Mouse (Mus musculus): ENCODE results near the gene Tekt5. TPM values are rescaled to one million over a fixed set of nuclear protein-coding genes. Genes with fewer than 3 reads are reported as not detected.

Tekt5 gene
- polyA plus RNA-seq, 1 experiment from 2014 or later: 0.67 TPM

DNA sequence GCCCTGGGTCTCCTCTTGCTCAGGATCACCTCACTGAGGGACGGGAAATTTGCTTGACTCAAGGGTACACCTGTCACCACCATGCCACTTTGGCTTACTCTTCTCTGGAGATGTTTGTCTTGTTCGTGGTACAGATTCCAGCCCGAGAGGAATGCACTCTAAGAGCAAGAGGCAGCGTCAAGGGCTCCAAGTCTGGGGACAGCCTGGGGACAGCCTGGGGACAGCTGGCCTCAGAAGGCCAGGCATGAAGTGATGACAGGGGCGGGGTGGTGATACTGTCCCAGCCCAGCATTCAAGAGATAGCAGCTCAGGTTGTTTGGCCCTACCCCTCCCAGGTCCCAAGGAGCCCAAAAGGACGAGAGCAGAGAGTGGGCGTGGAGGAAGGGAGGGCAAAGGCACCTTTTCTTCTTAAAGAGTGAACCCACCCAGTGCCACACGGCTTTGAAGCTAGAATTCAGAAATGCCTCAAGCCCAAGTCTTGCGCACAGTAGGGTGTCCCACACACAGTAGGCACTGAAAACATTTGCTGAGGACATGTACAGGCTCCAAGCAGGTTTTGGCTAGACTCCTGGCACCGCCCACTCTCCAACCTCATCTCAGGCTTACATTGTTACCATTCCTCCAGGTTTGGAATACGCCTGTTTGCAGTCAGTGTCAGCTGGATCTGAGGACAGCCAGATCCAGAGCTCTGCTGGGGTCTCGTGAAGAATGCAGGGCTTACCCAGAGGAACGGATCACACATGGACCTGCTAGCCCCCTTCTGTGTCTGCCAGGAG lies 57.7 kb downstream of the Tekt5 start:
- no peaks in the 10 kb centered on the region for H3K4me1 ChIP-seq (ENCODE audit: insufficient read depth)
- H3K4me2 ChIP-seq: no peak overlapping the region
- WGBS: 60% methylated on average over 13 of the region's 13 CpGs
- no peak for TF ChIP-seq CTCF (IDR thresholded peaks at IDR 0.05; ENCODE audit: low read depth)
- ATAC-seq (ENCODE audit: insufficient read depth) (peak; percentile 67; the same call in 1 of the 2 replicates), DNase-seq (peak; percentile 39)
- H3K9me3 ChIP-seq (ENCODE audit: low read depth, low read length): no peaks in the 10 kb centered on the region
- H3K27ac ChIP-seq (ENCODE audit: low read depth): peak overlapping the region; percentile 69; the same call in 1 of the 2 replicates
- no peak overlapping the region for H3K4me3 ChIP-seq (ENCODE audit: low read depth, low read length)
- H3K27me3 ChIP-seq (ENCODE audit: insufficient read depth, low read length): no peaks in the 10 kb centered on the region
- H3K9ac ChIP-seq: no peak overlapping the region
- H3K36me3 ChIP-seq (ENCODE audit: insufficient read depth): no peaks in the 10 kb centered on the region

DNA sequence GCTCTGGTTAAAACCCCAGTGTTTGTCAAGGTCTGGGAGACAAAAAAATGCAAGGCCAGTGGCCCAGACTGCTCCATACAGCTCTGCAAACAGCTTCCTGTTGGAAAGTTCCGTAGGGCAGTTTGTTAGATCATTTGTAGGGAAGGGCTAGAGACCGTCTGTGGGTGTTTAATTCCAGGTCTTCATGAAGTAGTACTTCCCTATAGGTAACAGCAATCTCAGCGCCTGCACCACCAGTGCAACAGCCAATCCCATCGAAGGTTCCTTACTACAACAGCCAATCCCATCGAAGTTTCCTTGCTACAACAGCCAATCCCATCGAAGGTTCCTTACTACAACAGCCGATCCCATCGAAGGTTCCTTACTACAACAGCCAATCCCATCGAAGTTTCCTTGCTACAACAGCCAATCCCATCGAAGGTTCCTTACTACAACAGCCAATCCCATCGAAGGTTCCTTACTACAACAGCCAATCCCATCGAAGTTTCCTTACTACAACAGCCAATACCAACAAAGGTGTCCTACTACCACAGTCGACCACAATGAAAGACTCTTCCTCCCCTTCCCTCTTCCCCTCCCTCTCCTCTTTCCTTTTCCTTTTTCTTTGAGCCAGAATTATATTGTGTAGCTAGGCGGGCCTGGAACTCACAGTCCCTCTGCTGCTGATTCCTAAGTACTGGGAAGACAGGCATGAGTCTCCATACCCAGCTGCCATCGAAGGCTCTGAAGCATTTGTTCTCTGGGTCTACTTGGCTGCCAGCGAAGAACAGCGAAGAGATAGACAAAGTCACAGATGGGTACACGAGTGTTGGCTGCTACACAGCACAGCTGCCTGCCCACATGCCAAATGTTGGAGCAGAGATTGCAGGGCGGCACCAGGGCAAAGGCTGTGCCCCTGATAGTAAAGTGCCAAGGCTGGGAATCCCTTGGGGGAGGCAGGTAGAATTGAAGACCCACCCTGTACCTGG lies 58.6 kb downstream of the Tekt5 start:
- Histone ChIP-seq H3K27me3 (ENCODE audit: insufficient read depth, low read length) (no peaks in the 10 kb centered on the region), H3K4me3 (ENCODE audit: low read depth, low read length) (no peak overlapping the region), H3K36me3 (ENCODE audit: insufficient read depth) (no peaks in the 10 kb centered on the region), H3K9me3 (ENCODE audit: low read depth, low read length) (no peaks in the 10 kb centered on the region), H3K9ac (no peak overlapping the region), H3K4me1 (ENCODE audit: insufficient read depth) (no peaks in the 10 kb centered on the region), H3K27ac (ENCODE audit: low read depth) (peak overlapping the region; percentile 42; the same call in 1 of the 2 replicates), H3K4me2 (no peak overlapping the region)
- TF ChIP-seq CTCF (IDR thresholded peaks at IDR 0.05; ENCODE audit: low read depth): no peak
- WGBS: 86% methylated on average over 19 of the region's 19 CpGs
- DNase-seq (no peak), ATAC-seq (ENCODE audit: insufficient read depth) (peak; percentile 14; the same call in 1 of the 2 replicates)

- Histone ChIP-seq H3K4me1 (ENCODE audit: insufficient read depth) (no peaks in the 10 kb centered on the region), H3K27me3 (ENCODE audit: insufficient read depth, low read length) (no peaks in the 10 kb centered on the region), H3K4me2 (no peak overlapping the region), H3K27ac (ENCODE audit: low read depth) (no peak overlapping the region), H3K4me3 (ENCODE audit: low read depth, low read length) (no peak overlapping the region), H3K36me3 (ENCODE audit: insufficient read depth) (no peaks in the 10 kb centered on the region), H3K9me3 (ENCODE audit: low read depth, low read length) (no peaks in the 10 kb centered on the region), H3K9ac (no peak overlapping the region)
- WGBS: 76% methylated on average over 2 of the region's 2 CpGs
- no peak for TF ChIP-seq CTCF (IDR thresholded peaks at IDR 0.05; ENCODE audit: low read depth)
- DNase-seq (no peak), ATAC-seq (ENCODE audit: insufficient read depth) (no peak)
Observed at GRCm38 (mm10) chr16:10335953-10336352, 59.3 kb downstream of the Tekt5 start.

DNA sequence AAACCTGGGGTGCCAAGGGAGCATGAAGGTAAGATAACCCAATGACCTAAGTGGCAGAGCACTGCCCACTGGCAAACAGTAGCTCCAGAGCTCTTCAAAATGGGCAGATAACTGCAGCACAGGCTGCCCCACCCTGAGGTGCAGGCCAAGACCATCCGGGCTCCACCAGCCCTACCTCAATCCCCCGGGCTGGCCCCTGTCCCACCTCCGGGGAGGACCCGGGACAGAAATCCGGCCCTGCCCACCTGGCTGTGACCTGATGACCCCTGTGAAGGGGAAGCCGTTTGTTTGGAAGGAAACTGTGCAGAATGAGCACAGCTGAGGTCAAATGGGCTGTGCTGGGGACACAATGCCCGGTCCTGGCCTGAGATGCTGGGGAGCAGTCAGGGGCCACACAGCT lies 62.6 kb downstream of the Tekt5 start:
- H3K27me3 ChIP-seq (ENCODE audit: insufficient read depth, low read length): no peaks in the 10 kb centered on the region
- H3K4me3 ChIP-seq (ENCODE audit: low read depth, low read length): no peak overlapping the region
- H3K27ac ChIP-seq (ENCODE audit: low read depth): no peak overlapping the region
- 32% methylated on average over 7 of the region's 7 CpGs for WGBS
- H3K36me3 ChIP-seq (ENCODE audit: insufficient read depth): no peaks in the 10 kb centered on the region
- no peaks in the 10 kb centered on the region for H3K9me3 ChIP-seq (ENCODE audit: low read depth, low read length)
- H3K9ac ChIP-seq: no peak overlapping the region
- no peak for DNase-seq
- no peak overlapping the region for H3K4me2 ChIP-seq
- H3K4me1 ChIP-seq (ENCODE audit: insufficient read depth): no peaks in the 10 kb centered on the region
- no peak for TF ChIP-seq CTCF (IDR thresholded peaks at IDR 0.05; ENCODE audit: low read depth)
- ATAC-seq (ENCODE audit: insufficient read depth): no peak

- Histone ChIP-seq H3K9me3 (ENCODE audit: low read depth, low read length) (no peaks in the 10 kb centered on the region), H3K27me3 (ENCODE audit: insufficient read depth, low read length) (no peaks in the 10 kb centered on the region), H3K36me3 (ENCODE audit: insufficient read depth) (no peaks in the 10 kb centered on the region), H3K4me2 (no peak overlapping the region), H3K27ac (ENCODE audit: low read depth) (no peak overlapping the region), H3K4me1 (ENCODE audit: insufficient read depth) (no peaks in the 10 kb centered on the region), H3K9ac (no peak overlapping the region), H3K4me3 (ENCODE audit: low read depth, low read length) (no peak overlapping the region)
- WGBS: 59% methylated on average over 12 of the region's 12 CpGs
- no peak for ATAC-seq (ENCODE audit: insufficient read depth)
- DNase-seq: peak; percentile 28
- no peak for TF ChIP-seq CTCF (IDR thresholded peaks at IDR 0.05; ENCODE audit: low read depth)
Observed at GRCm38 (mm10) chr16:10330586-10331495, 64.4 kb downstream of the Tekt5 start.

DNA sequence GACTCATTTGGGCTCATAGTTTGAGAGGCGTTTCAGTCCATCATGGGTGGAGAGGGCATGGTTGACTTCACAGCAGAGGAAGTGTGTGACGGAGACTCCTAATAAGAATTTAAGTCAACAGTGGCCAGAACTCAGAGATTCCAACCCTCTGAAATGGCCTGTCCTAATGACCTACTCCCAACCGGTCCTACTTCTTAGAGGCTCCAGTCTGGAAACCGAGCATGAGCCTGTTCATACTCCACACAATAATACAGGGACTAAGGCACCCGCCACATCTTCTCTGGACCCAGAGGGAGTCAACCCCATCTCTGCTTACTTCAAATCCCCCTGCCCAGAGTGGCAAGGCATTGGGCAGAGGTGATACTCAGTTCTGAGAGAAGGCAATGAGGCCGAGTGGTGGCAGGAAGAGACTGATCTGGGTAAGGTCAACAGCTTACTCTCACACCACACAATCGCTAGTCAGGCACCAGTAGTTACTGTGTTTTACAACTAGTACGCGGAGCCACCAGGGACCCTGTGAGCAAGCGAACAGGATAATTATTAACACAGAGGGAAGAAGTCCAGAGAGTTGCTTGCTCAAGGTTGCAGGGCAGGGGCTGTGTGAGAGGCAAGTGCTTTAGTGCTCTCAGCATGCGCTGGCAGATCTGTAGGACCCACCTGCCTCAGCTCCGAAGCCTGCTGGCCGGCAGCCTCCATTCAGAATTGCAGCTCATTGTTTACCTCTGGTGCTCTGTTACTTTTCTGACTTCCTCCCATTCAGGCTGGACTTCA lies 67.5 kb downstream of the Tekt5 start:
- ATAC-seq (ENCODE audit: insufficient read depth): peak; percentile 81
- H3K27ac ChIP-seq (ENCODE audit: low read depth): peak overlapping the region; percentile 75; the same call in 1 of the 2 replicates
- DNase-seq: peak; percentile 51

More for the DNA sequence above, 67.5 kb downstream of the Tekt5 start:
- Histone ChIP-seq H3K36me3 (ENCODE audit: insufficient read depth) (no peaks in the 10 kb centered on the region), H3K4me1 (ENCODE audit: insufficient read depth) (no peaks in the 10 kb centered on the region), H3K4me2 (no peak overlapping the region), H3K27me3 (ENCODE audit: insufficient read depth, low read length) (no peaks in the 10 kb centered on the region), H3K9ac (no peak overlapping the region), H3K9me3 (ENCODE audit: low read depth, low read length) (no peaks in the 10 kb centered on the region), H3K4me3 (ENCODE audit: low read depth, low read length) (no peak overlapping the region)
- WGBS: 52% methylated on average over 13 of the region's 13 CpGs
- no peak for TF ChIP-seq CTCF (IDR thresholded peaks at IDR 0.05; ENCODE audit: low read depth)

Data from lung, embryonic 14.5 days (tissue).